Mouse (Mus musculus) common myeloid progenitor, adult 5-6 weeks (primary cell): ENCODE data around the gene Phkb. TPM values are rescaled to one million over a fixed set of nuclear protein-coding genes. Genes with fewer than 3 reads are reported as not detected.

Source experiments
- ATAC-seq: replicated peaks from 2 replicates; pipeline ENCODE4 v1.8.0; 2016; ENCODE audit warnings: low read depth, mild to moderate bottlenecking, moderate TSS enrichment, inconsistent platforms; ENCODE audit not compliant: poor library complexity, severe bottlenecking
- total RNA-seq: library from RNA; stranded (forward); fragments of 200-1000, 187-1606 nt; gene quantifications from 2 replicates; pipeline ENCODE4 v1.2.3, GENCODE M21; 2017

Gene Phkb
- total RNA-seq, 1 experiment from 2014 or later, result 43.3 TPM

- ATAC-seq, result no peak
Observed at GRCm38 (mm10) chr8:86079433-86079832, 238.7 kb downstream of the Phkb start.

- no peak for ATAC-seq
Observed at GRCm38 (mm10) chr8:86083346-86083745, 242.6 kb downstream of the Phkb start.

GRCm38 (mm10) chr8:86086791-86087190 lies 246.0 kb downstream of the Phkb start:
- no peak for ATAC-seq

GRCm38 (mm10) chr8:86087468-86087867 lies 246.7 kb downstream of the Phkb start:
- no peak for ATAC-seq

GRCm38 (mm10) chr8:86090666-86091065 lies 249.9 kb downstream of the Phkb start:
- ATAC-seq, result no peak

Other genes with a start within 250 kb of the Phkb start
- gene Neto2, start 140.0 kb upstream of the Phkb start, total RNA-seq, result 6.9 and 10.3 TPM in 2 replicates
- 36.1 and 37.3 TPM in 2 replicates for gene Itfg1, start within 50 bp of the Phkb start, total RNA-seq